Mouse (Mus musculus) heart, postnatal 36 days (tissue): ENCODE results near the gene Psen2. TPM values are rescaled to one million over a fixed set of nuclear protein-coding genes. Genes with fewer than 3 reads are reported as not detected.

Source experiments
- DNase-seq, 2 experiments: peaks; one replicate each; pipeline ENCODE4 v3.0.0; 2021 to 2022
- intact Hi-C: fragments of 180-260 bp; cut with DNase I; formaldehyde crosslinking; loops from one replicate; pipeline ENCODE4 v1.15.1; 2025
- total RNA-seq, 2 experiments: library from RNA; stranded (reverse); gene quantifications; 2 replicates each; pipeline ENCODE4 v1.2.3; 2021

Psen2 gene
- total RNA-seq, 2 experiments from 2014 or later = 13.2 to 15.8 TPM

GRCm38 (mm10) chr1:180279648-180280047 lies 16.4 kb upstream of the Psen2 start:
- intact Hi-C loops = no loop called here
- peak; percentile 68 to 72 for DNase-seq

GRCm38 (mm10) chr1:180277563-180277962 lies 14.3 kb upstream of the Psen2 start:
- intact Hi-C loops = loop anchor here (2.0 kb wide), 1 partner anchor 53 kb away; the partner anchor contains the start of gene Itpkb
- DNase-seq = no peak

- intact Hi-C loops = no loop called here
- DNase-seq = peak in 1 of 2 experiments; percentile 41
Observed at GRCm38 (mm10) chr1:180274725-180275308, 11.6 kb upstream of the Psen2 start.

GRCm38 (mm10) chr1:180269033-180269432 lies 5.8 kb upstream of the Psen2 start:
- no peak for DNase-seq
- intact Hi-C loops = loop anchor here (2.0 to 5.0 kb wide), 3 partner anchors 62 to 283 kb away; partner anchors contain the start of gene Itpkb

DNA sequence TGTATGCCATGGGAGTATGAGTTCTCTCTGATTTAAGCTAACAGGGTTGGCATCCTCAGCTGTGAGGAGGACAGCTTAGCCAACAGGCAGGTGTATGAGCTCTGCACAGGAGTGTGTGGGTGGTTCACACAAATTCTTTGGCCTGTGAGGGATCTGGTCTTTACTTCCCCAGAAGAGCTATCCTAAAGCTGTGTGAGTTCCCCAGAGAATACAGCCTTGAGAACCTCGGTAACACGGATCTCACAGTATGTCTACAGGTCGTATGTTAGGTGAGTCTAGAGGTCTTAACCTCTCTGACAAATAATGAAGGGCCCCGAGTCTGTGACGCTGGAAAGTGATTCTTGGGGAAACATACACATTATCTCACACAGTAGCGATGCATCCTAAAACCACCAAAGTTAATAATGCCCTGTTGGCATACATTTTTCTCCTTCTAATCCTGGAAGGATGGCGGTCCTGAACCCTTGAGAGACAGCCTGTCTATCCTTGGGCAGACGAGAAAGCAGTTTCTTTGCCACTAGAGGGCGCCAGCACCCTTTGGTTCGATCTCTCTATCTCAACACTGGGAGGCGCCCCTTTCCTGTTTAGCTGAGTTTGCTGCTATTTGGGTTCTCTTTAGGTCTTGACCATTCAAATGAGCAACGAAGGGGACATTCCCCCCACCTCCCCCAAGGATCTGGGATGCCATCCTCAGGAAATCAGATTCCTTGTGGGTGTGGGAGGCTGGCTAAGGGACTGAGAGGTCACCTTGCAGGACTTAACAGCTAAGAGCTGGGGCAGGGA lies 5.2 kb upstream of the Psen2 start:
- intact Hi-C loops = loop anchor here (1.0 to 5.0 kb wide), 7 partner anchors 62 to 284 kb away; partner anchors contain the start of gene Itpkb
- peak; percentile 93 to 94 for DNase-seq

- DNase-seq = no peak
- intact Hi-C loops = loop anchor here (5.0 kb wide), 1 partner anchor 285 kb away; no protein-coding TSS in a partner anchor
Observed at GRCm38 (mm10) chr1:180267151-180267550, 3.9 kb upstream of the Psen2 start.

GRCm38 (mm10) chr1:180265399-180265798 lies 2.2 kb upstream of the Psen2 start:
- intact Hi-C loops = loop anchor here (5.0 kb wide), 1 partner anchor 287 kb away; no protein-coding TSS in a partner anchor
- peak in 1 of 2 experiments; percentile 52 for DNase-seq

DNA sequence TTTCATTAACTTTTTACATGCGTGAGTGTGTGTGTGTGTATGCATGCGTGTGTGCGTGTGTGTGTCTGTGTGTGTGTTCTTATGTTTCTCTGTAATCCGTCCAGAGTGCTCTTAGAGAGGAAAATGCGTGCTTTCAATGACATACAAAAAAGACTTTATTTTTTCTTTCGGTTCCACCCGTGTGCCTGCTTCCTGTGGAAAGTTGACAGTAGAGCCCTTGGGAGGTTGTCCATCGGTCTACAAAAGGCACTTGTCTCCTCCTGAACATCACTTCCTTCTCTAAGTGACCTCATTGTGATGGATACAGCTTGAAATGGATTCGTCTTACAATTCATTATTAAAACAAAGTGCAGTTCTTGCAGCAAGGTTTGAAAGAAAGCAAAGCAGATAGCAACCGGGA lies 1.6 kb upstream of the Psen2 start:
- intact Hi-C loops = loop anchor here (5.0 kb wide), 1 partner anchor 287 kb away; no protein-coding TSS in a partner anchor
- no peak for DNase-seq

GRCm38 (mm10) chr1:180264389-180264788 lies 1.2 kb upstream of the Psen2 start:
- intact Hi-C loops = no loop called here
- DNase-seq = no peak

- intact Hi-C loops = no loop called here
- no peak for DNase-seq
Observed at GRCm38 (mm10) chr1:180261857-180262570, 1.2 kb downstream of the Psen2 start.

DNA sequence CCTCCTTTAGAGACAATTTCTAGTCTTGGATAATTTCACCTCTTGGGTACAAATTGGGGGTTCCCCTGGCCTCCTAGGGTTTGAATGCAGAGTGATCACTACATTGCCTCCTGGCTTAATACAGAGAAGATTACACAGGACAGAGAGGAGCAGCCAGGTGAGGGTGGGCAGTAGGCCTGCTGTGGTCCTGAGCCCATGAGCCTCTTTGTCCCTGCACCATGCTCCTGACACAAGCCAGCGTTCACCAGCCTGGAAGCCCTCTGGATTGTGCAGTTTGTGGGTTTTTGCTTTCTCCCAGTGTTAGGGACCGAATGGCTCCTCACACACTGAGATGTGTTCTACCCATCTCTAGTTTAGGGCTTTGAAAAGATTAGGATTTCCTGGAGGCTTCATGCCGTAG lies 1.8 kb downstream of the Psen2 start:
- no peak for DNase-seq
- intact Hi-C loops = no loop called here

DNA sequence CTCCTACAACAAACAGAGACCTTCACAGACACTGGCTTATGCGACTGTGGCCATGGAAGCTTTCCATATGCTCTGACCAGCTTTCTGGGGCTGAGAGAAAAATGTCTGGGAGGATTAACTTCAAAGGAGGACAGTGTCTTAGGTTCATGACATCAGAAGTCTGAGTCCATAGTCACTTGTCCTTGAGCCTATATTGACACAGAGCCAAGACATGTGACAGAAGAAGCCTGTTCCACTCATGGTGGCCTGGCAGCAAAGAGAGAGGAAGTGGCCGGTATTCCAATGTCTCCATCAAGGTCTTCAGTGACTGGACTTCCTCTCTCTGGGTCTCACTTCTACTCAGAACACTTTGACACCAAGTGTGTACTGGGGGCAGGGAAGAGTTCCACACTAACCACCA lies 2.4 kb downstream of the Psen2 start:
- DNase-seq = no peak
- intact Hi-C loops = no loop called here

DNA sequence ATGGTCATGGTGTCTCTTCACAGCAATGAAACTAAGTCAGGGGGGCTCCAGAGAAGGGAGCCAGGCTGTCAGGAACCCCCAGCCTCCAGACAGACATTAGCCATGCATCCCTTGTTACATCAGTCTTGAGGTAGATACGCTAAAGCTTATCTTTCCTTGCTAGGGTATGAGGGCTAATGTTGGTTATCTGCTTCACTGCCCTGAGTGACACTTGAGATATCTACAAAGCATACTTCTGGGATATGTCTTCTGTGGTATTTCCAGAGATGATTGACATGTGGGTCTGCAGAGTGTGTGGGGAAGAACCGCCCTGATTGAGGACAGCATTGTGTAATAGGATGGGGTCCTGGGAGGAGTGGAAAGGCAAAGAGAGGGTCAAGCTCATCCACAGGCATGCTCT lies 3.5 kb downstream of the Psen2 start:
- DNase-seq = no peak
- intact Hi-C loops = loop anchor here (10.0 kb wide), 1 partner anchor 515 kb away; no protein-coding TSS in a partner anchor

DNA sequence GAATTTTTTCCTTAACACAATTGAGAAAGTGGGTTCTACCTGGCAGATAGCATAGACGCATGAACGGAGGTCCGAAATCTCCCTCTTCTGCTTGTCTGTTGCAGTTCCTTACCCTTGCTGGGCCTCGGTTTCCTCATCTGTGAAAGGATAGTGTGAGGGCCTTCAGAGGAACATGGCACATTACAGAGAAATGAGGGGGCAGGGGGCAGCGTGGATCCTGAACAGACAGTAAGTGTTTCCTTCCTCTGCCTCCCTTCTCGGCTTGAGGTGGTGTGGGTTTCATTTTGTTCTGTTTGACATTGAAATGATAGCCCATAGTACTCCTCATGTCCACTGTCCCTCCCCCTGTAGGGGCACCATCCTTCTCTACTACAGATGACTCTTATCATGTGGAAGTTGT lies 5.8 kb downstream of the Psen2 start:
- intact Hi-C loops = loop anchor here (10.0 kb wide), 1 partner anchor 517 kb away; no protein-coding TSS in a partner anchor
- DNase-seq = no peak

DNA sequence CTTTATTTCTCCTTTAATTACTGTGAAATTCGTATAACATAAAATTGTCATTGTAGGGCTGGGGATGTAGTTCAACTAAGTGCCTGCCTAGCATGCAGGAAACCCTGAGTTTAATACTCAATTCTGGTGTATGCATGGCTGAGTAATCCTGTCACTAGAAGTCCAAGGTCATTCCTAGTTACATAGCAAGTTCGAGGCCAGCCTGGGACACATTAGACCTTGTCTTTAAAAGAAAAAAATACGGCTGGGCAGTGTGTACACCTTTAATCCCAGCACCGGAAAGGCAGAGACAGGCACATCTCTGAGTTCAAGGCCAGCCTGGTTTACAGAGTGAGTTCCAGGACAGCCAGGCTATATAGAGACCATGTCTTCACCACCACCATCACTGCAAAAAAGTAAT lies 6.4 kb downstream of the Psen2 start:
- no peak for DNase-seq
- intact Hi-C loops = loop anchor here (10.0 kb wide), 1 partner anchor 518 kb away; no protein-coding TSS in a partner anchor

DNA sequence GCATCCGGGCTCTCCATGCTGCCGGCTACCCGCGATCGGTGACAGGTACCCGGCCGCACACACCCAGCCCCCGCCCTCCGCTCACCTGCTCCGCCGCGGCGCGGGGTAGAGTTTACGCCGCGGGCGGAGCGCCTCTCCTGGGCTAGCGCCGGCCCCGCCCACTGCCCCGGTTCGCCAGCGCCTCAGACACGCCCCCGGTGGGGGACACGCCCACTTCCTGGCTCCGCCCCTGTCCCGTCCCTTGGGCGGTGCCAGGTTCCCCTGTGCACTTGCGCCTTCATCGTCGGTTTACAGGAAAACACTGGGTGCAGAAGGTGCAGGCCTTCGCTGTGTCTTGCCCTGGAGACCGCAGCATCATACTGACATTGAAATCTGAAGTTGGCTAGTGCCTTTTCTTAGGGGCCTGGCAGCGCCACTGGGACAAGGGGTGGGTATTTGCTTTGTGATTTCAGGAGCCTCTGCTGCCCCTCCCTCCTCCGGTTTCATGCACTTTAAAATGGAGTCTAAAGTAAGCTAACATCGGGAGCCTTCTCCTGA lies 7.0 kb downstream of the Psen2 start:
- intact Hi-C loops = loop anchor here (10.0 kb wide), 1 partner anchor 519 kb away; no protein-coding TSS in a partner anchor
- DNase-seq = peak; percentile 99

DNA sequence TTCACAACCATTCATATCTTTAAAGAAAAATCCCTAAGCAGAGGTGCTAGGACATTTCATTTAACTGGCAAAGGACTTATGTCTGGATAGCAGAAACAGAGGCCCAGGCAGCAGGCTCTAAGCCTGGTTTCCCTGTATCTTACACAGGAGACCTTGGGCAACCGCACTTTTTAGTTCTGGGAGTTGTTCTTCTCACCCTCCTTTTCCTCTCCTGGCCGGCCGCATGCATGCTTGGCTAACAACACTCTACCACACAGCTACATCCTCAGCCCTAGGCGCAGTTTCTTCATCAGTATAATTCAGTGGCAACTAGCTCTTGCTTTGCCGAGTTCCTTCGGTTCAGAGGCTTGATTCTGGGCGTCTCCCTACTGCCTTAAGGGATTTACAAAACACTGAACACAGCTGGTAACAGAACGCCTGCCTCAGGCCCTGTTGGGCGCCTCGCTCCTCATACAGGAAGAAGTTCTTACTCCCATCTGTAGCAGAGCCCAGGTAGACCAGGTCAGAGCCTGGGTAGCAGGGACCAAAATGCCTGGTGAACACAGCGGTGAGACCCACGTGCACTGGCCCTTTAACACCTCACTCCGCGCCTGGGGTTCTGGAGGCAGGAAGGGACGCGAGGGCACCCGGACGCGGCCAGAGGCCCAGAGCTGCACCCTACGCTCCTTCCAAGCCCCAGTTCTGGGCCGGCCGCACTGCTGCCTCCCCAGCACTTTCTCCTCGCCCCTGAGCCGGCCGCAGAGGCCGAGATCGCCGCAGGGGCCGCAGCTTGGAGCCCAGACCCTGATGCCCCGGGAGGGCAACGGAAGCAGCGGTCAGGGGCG lies 7.7 kb downstream of the Psen2 start:
- peak in 1 of 2 experiments; percentile 50 for DNase-seq
- intact Hi-C loops = loop anchor here (10.0 kb wide), 1 partner anchor 519 kb away; no protein-coding TSS in a partner anchor

GRCm38 (mm10) chr1:180254316-180254715 lies 8.9 kb downstream of the Psen2 start:
- intact Hi-C loops = loop anchor here (10.0 kb wide), 1 partner anchor 520 kb away; no protein-coding TSS in a partner anchor
- DNase-seq = no peak

- DNase-seq = no peak
- intact Hi-C loops = loop anchor here (10.0 kb wide), 1 partner anchor 522 kb away; no protein-coding TSS in a partner anchor
Observed at GRCm38 (mm10) chr1:180252656-180253190, 10.5 kb downstream of the Psen2 start.
